Mouse (Mus musculus) cerebral cortex, adult 2 months (tissue): ENCODE data around the gene Osbpl8.

Experiments used
- WGBS: fragments of 180-500 bp; shearing (Covaris S2); methylation state at CpG from one replicate; pipeline ENCODE4 v1.1.7; 2018; 5-methylcytosine and 5-hydroxymethylcytosine counted together

The Osbpl8 gene

DNA sequence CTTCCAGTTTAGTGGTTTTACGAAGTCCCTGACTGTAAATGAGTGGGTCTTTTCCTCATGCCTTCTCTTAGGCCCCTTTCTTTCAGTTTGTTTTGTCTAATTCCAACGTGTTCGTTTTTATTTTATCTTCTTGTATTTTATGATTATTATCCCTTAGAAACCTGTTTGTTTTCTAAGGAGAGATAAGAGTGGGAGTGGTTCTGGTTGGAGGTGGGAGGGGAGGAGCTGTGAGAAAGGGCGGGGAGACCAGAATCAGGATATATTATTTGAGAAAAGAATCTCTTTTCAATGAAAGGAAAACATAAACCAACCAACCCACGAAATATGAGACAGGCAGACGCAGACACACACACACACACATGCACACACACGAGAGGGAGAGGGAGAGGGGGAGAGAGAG lies 9.0 kb upstream of the Osbpl8 start:
- 79% methylated on average over 7 of the region's 7 CpGs for WGBS

DNA sequence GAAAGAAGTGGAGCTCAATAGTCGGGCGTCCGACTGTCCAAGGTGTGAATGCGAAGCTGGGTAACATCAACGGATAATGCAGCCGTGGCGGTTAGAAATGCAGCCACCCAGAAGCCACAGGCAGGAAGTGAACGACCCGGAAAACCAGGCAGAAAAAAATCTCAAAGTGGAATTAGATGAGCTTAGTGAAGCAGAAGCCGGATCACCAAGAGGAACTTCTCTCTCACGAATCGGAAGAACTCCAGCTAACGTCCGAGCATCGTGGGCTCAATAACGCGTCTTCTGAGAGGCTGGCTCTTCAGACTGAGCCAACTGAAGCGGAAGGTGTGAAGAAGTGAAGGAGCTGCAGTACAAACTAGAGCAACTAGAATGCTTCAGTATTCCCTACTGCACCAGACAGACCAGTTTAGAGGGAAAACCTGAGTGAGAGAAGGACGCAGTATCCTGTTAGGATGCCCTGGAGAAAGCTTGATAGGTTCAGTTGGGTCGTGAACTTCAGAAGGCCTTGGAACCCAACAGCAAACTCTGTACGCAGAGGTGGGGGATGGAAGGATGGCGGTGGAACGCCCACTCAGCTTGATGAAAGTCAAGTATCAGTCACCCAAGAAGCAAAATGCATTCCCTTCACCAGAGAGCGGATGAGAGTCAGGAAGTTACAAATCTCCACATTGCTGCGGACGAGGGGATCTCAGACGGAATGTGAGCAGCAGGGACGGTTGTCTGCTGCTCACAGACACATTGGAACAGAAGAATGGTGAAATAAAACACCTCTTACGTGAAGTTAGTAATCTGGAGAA lies 8.0 kb upstream of the Osbpl8 start:
- 90% methylated on average over 29 of the region's 29 CpGs for WGBS

DNA sequence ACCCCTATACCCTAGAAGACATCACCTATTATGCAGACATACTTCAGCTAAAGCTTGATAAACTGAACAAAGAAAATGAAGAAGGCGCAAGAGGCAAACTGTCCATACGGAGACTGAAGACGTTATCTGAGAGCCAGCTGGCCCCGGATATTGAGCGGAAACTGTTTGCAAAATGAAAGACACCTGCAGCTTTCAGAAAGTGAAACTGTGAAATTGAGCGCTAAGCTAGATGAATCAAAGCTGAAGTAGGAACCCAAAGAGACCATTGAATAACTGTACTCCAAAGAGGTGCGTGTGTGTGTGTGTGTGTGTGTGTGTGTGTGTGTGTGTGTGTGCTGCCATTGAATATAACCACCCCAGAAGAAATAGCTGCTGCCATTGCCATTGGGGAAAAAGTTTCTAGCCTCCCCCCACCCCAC lies 7.3 kb upstream of the Osbpl8 start:
- WGBS: 90% methylated on average over 7 of the region's 7 CpGs

DNA sequence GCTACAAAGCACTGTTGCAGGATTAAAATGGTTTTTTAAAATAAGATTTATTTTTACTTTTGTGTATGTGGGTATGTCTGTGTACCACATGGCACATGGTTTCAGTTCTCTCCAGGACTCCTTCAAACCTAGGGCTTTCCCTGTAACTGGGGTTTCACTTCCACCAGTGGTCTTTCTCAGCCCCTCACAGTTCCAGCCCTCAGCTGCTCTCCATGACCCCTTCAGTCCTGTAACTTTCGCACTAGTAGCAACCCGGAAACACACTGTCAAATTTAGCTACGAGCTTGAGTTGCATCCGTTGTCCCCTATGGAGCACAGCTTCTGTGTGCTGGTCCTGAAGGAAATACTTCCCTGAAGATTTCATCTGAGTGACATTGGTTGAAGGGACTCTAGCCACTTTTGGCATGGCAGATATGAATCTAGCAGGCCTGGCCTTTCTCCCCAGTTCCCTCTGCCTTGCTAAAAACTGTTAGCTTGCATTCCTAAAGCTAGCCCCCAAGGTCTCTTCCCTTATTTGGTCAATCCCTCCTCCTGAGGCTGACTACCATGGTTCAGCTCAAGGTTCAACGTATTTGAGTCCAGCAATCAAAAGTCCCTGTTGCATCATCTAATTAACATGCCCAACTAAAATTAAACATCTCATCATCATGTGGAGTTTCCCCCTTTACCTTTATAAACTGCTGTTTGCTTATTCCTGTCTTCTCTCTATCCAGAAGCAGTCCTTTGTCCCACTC lies 4.6 kb upstream of the Osbpl8 start:
- 84% methylated on average over 5 of the region's 5 CpGs for WGBS

DNA sequence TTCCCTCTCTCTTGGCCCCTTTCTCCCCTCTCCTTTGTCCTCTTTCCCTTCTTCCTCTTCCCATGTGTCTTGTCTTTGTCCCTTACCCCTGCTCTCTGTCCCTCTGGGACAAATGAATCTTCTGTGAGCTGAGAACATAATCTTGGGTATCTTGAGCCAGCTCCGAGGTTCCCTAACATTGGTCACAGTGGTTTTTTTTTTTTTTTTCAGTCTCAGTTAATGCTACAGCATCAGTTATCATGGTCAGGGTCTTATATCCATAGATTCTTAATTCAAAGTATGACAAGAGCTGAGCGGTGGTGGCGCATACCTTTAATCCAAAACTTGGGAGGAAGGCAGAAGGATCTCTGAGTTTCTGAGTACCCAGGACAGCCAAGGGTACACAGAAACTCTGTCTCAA lies 4.0 kb upstream of the Osbpl8 start:
- 95% methylated on average over 3 of the region's 3 CpGs for WGBS

DNA sequence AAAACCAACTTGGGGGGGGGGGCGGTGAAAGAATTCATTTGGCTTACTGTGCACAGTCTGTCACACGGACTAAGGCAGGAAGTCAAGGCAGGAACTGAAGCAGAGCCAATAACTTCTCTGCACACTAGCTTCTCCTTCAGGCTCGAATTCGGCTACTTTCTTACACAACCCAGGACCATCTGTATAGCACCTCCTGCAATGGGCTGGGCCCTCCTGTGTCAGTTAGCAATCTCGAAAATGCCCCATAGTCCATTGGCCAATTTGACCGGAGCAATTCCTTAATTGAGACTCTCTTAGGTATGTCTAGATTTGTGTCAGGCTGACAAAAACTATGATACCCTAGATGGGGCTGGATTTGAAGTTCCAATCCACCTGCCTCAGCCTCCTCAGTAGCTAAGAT lies 3.2 kb upstream of the Osbpl8 start:
- 85% methylated on average over 6 of the region's 6 CpGs for WGBS

DNA sequence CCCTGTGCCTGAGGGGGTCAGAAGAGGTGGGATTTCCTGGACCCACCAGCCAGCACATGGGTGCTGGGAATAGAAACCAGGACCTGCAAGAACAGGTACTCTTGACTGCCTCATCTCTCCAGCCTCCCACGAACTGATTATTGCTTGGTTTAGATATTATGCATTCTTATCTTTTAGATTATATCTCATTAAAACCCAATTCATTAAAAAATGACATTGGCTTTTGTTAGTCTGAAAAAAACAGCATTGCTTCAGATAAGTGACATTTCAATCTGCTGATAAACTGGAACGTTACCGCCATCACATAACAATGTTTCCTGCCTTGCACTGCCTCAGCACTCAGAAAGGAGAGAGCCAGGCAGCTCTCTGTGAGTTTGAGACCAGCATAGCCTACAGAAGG lies 1.5 kb upstream of the Osbpl8 start:
- WGBS: 79% methylated on average over 3 of the region's 3 CpGs

DNA sequence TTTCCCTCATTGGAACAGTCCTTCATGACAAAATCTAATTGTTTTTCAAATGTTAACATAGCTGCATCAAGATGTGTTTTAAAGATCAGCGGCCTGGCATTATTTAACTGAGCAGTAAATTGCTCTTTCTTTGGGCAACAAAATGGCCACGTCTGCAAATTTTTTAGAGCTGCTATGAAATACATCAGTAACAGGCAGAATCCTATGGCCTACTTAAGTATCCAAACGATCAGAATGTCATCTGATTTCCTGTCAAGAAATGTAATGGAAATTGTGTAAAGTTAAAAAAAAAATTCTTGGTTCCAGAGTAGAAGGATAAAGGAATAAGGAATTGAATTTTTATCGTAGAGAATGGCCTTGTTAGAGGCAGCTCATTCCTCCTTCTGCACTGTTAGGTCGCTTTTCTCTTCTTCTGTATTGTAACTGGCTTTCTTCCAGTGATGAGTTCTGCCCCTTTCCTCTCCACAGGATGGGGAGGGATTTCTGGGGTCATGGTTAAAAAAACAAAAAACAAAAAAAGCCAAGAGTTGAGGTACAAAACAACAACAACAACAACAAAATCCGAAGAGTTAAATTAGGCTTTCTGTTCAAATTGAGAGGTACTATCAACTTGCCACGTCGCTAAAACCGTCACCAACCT lies 831 bp upstream of the Osbpl8 start:
- WGBS: 20% methylated on average over 9 of the region's 9 CpGs

DNA sequence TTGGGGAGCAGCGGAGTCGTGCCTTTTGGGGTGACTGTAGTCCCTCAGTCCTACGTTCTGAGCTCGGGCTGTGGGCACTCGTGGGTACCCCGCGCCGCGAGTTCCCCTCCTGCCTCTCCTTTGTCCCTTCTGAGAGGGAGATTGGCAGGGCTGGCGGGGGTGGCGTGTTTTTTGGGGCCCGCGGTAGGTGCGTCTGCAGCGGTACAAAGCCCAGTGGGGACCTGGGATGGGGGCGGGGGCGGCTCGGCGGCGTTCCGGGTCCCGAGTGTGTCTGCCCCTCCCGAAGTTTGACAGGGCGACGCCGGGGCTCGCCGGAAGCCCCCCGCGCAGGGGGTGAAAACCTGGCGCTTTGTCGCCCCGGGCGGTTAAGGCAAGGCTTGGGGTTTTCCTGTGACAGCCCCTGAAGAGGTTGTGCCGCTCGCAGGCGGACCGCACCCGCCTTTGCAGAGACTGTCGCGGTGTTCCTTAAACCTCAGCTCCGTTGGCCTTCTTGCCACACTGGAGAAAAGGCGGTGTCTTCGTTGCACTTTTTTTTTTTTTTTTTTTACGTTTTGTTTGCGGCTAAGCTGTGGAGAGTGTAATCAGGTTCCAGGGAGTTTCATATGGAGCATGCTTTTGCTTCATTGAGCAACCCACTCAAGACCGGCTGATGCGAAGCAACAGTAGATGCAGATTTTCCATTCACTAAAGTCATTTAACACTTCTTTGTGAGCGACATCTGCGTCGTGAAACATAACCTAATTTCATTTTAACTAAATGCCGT lies 848 bp downstream of the Osbpl8 start:
- WGBS: under 1% methylated on average over 52 of the region's 52 CpGs

DNA sequence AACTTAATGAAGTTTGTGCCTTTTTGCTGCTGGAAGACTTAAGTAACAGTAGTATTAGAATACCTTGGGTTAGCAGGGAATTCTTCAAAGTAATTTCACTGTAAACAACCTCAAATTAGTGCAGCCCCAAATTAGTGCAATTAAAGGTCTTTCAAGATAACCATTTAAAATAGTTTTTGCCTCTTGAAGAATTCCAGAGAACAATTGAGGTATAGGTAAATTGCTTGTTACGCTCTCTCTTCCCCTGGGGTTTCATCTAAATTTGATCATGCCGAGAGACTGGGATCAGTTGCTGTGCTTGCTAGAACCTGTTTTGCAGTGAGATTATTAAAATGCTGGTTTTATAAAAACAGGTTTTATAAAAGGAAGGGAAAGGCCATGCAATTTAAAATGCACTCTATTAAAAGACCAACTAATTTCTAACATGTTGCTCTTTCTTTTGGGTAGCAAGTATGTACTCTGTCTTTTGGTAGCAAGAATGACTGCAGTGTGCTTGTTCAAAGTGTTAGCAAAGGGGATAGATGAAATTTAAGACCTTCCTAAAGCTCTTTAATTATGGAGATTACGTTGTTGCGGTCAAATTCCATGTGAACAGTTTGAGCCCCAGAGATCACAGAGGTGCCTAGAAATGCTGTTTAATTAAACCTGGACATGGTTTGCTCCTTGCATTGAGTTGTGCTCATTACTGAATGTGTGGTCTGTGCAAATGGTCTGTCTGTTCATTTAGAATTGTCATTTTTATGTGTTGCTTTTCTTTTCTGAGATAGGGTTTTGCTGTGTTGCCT lies 1.7 kb downstream of the Osbpl8 start:
- WGBS: 34% methylated on average over 4 of the region's 4 CpGs

DNA sequence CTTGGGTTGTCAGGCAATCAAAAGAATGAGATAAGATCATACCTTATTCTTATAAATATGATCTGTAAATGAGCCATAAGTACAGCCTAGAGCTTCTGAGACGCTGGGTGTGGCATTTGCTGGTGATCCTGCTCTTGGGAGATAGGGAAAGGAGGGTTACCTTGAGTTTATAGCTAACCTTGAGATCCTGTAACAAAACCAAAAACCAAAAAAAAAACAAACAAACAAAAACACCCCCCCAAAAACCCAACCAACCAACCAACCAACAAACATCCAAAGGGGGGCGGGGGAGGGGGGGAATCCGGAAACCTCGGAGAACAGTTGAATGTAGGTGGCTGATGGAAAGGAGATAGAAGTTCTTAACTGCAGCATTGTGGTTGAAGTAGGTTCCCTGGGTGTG lies 2.9 kb downstream of the Osbpl8 start:
- WGBS: 86% methylated on average over 4 of the region's 4 CpGs

DNA sequence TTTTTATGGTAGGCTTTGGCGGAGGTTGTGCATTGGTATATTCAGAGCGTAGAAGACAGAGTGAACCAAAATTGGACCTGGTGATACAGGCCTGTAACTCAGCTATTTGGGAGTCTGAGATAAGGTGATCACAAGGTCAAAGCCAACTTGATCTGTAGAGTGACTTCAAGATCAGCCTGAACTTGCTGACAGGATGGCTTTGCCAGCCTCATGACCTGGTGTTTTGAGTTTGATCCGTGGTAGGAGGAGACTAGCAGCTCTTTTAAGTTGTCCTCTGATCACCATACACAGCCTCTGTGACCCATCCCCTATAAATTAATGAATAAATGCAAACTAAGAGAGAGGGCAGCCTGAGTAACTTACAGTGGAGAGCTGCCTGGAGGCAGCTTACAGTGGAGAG lies 3.8 kb downstream of the Osbpl8 start:
- WGBS: 75% methylated on average over 3 of the region's 3 CpGs

DNA sequence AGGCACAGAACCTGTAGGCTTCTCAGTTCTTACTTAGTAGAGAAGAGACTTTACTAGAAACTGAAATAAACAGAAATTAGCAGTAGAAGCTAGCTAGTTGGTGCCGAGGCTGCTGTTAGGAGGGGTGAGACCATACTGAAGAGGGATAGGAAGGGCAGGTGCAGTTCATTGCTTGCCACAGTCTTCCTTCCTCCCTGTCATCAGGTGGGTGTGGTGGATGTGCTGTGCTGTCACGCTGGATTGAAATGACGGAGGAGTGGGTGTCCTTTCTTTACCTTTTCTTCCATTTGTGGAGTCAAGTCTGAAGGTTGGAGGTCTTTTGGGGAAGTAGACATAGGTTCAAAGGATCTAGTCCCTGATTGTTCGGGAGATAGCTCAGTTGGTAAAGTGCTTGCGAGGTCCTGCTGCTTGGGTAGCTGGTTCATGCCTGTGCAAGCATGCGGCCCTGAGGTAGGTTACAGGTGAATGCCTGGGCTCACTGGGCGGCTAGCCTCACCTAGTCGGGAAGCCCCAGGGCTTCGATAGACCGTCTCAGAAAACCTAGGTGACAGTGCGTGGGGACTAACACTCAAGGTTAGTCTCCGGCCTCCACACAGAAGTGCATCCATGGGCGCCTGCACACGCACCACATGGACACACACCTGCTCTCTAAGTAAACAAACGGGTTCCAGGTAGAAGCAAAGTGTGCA lies 6.8 kb downstream of the Osbpl8 start:
- WGBS: 90% methylated on average over 15 of the region's 15 CpGs

DNA sequence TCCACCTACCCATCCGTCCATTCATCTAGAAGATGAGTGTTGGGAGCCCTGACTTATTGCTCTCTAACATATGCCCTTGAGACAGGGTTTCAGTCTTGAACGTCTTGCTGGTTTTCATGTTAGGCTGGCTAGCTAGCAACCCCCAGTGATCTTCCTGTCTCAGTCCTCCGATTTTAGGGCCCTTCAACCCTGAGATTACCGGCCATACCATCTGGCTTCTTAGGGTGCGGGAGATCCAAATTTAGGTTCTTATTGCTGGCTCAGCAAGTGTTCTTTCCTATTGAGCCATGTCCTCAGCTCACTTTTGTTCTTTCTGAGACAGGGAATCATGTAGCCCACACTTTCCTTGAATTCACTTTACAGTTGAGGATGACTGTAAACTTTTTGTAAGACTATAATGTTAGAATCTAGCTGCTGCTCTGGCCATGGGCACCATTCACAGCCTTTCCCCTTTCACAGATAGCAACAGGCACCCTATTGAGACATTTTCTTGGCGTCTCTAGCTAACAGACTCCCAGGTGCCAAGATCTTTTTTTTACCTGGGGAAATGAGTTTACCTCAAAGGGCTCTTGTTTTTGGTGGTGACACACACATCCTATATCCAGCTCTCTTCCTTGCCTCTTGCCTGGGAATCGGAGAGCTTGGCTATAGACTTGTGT lies 9.2 kb downstream of the Osbpl8 start:
- 49% methylated on average over 7 of the region's 7 CpGs for WGBS

DNA sequence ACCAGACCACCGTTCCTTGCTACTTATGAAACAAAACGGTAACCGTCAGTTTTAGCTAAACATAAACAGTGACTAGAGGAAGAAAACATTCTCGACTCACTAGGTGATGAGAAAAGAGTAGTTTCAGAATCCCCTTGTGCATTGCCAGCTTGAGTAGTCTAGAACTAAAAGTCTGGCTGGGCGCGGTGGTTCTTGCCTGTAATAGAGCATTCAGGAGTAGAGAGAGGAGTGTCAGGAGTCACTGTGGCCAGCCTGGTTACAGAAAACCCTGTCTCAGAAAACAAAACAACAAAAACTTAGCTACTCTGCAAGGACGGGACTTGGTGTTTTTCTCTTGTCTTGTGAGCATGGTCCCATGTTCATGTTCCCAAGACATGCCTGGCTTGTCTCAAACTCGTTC lies 12.8 kb downstream of the Osbpl8 start:
- WGBS: 39% methylated on average over 8 of the region's 8 CpGs

DNA sequence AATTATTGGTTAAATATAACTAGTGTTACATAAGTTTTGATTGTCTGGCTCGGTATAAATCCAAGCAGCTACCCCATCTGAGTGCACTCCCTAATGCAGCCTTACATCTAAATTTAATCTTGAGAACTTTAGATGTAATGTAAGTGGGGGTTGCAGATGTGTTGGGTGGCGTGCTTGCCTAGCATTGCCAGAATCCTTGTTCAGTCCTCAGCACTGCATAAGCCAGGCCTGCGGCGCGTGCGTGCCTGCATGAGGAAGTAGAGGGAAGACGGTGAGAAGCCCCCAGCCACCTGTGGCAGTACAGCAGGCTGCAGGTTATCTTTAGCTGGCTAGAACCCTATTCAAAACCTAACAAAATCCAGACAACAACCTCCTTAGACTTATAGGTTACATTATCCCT lies 13.5 kb downstream of the Osbpl8 start:
- WGBS: 48% methylated on average over 7 of the region's 7 CpGs

DNA sequence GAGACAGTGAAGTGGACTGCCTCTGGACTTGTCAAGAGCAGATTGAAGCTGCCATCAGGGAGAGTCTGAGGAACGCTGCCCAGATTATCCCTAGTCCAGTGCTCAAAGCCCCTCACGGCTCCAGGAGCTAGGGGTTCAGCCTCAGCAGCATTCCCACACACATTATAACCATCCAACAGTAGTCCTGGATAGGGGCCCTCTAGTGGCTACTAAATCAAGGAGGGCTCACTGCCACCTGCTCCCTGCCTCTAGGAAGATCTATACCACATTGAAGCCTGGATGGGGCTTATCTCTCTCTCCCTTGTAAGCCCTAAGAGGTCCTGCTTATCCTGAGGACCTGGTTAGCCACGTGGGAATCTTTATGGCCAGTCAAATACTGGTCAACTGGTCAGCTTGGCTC lies 16.1 kb downstream of the Osbpl8 start:
- WGBS: 49% methylated on average over 3 of the region's 3 CpGs

DNA sequence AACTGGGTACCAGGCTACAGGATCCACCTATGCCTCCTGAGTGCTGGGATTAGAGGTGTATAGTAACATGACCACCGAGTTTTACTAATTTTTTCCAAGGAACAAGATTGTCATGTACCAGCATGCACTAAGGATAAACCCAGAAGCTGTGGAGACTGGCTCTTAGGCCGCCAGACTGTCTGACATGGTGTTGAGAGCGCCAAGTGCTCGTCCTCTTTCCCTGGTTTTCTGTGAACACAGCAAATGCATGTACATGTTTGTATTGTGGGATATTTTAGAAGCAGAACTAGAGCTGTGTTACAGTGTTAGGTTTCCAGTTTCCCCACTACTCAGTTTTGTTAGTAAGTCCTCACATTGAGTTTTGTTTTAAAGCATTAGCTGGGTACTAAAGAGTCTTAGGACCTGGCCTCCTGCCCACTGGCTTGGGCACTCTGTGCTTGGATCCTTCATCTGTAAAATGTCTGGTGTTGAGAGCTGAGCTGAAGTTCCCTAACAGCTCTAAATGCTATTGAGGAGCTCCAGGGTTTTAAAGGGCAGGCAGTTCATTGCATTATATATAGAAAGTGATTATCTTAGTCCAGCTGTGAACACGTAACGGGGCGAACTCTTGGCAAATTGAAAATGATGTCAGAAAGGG lies 19.2 kb downstream of the Osbpl8 start:
- WGBS: 58% methylated on average over 7 of the region's 7 CpGs

DNA sequence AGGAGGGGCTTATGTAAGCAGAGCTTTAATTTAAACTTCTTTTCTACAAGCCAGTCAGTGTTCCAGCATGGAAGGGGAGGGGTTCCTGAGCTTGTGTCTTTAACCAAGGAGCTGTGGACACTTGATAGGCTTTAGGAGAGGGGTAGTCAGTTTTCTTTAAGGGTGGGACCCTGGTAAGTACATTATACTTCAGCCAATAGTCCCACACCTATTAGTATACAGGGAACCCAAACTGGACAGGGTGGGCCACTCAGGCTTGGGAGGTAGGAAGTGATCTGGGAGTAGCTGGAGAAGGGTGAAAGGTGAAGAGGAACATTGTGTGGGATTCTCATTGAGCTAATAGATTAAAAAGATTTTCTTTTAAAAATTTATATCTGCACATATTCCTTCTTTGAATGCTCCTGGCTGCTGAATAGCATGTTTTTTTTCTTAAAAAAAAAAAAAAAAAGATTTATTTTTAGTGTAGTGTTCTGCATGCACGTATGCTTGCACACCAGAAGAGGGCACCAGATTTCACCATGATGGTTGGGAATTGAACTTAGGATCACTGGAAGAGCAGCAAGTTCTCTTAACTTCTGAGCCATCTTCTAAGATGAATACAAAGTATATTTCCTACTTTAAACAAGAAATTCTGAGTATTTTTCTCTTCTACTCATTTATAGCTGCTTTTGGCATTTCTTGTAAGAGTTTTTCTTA lies 21.2 kb downstream of the Osbpl8 start:
- 46% methylated on average over 1 of the region's 1 CpGs for WGBS
